Mouse (Mus musculus) testis, adult 10 weeks (tissue): ENCODE measurements around the gene Melk. TPM values are rescaled to one million over a fixed set of nuclear protein-coding genes. Genes with fewer than 3 reads are reported as not detected.

Experiments used
- polyA plus RNA-seq: library from polyadenylated mRNA; stranded (reverse); fragments of 350-450 nt; fragmentation: Illumina TruSeq; extraction: RNeasy Lipid Tissue Mini Kit (QIAGEN cat#74804); gene quantifications from one replicate; pipeline ENCODE4 v1.2.3, GENCODE M21; 2014; ENCODE audit warnings: low read depth, low replicate concordance

Melk gene
- 4.3 TPM for polyA plus RNA-seq

DNA sequence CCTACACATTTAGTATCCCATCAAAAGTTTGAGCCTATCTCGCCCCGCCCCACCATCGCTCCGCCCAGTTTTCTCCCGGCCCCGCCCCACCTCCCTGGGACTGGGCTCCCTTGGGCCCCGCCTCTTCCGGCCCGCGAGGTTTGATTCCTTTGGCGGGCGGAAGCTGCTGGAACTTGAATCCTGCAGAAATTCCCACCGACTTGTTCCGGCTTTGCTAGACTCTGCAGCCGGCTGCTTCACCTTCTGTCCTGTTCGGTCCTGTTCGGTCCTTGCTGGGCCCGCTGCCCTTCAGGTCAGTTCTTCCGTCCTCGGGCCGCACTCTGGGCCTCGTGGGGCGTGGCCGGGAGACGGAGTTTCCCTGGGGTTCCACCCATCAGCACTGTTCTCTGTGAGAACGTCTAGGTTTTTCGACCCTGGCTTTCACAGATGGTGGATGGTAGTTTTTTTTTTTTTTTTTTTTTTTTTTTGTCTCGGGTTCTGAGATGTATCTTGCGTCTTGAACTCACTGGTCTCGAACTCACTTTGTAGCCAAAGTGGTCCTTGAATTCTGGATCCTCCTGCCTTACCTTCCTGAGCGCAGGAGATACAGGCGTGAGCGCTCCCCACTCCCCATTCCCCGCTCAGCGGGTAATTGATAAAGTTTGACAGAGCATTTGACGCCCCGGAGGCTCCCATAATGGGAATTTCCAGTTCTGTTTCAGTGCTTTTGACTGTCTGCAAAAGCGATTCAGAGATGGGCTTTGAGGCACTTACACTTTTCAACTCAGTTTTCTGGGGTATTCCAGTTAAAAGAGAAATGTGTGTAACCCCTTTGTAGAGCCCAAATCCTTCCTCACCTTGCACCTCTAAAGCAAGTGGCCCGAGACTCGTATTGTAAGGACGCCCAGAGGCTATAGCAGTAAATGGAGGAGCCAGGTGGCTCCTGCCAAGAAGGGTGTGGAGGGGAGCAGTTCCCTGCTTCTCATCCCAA, at the start of gene Melk:
TSS of gene Melk (plus strand) at position 96 of the 970 bp plus-strand sequence.

Other genes starting within 250 kb of the Melk start
- gene Gne, start 216.7 kb upstream of the Melk start, polyA plus RNA-seq = 1.8 TPM
- gene Rnf38, start 67.1 kb upstream of the Melk start, polyA plus RNA-seq = 549 TPM